Mouse (Mus musculus): ENCODE measurements around the gene Zfp580. TPM values are rescaled to one million over a fixed set of nuclear protein-coding genes. Genes with fewer than 3 reads are reported as not detected.
A peak's percentile ranks its signal among the peaks of the same experiment; 100 is the strongest.

Gene Zfp580
- polyA plus RNA-seq, 1 experiment from 2014 or later: 21.6 TPM

GRCm38 (mm10) chr7:5080010-5080751 lies 28.8 kb downstream of the Zfp580 start, which contains the start of gene Epn1:
Epn1 (plus strand) TSS chr7:5080235.
- Histone ChIP-seq H3K4me2 (replicated peaks; ENCODE audit: low read depth) (peak within 1 kb of the TSS; percentile 85), H3K4me3 (ENCODE audit: low read depth, low read length) (peak within 1 kb of the TSS; percentile 99), H3K9ac (ENCODE audit: low read length) (peak within 1 kb of the TSS; percentile 99), H3K9me3 (ENCODE audit: control insufficient read depth, low read length) (no peaks in the 10 kb centered on the region), H3K36me3 (ENCODE audit: control insufficient read depth, insufficient read depth, low read length) (peaks cover 16% of the 10 kb centered on the region), H3K4me1 (replicated peaks; ENCODE audit: control insufficient read depth, insufficient read depth) (0 out of 2 replicates have a peak, but pooled peaks cover 2% of the 10 kb centered on the region), H3K27ac (replicated peaks) (peak within 1 kb of the TSS; percentile 98), H3K27me3 (ENCODE audit: control insufficient read depth, insufficient read depth, low read length) (no peaks in the 10 kb centered on the region)
- no peak for TF ChIP-seq EP300 (optimal IDR thresholded peaks at IDR 0.05)
- no peak for TF ChIP-seq CTCF (IDR thresholded peaks at IDR 0.05; ENCODE audit: low read depth)
- WGBS: under 1% methylated on average over 77 of the region's 81 CpGs
- peak; percentile 97 for ATAC-seq (ENCODE audit: low FRiP score, low TSS enrichment)
- DNase-seq (ENCODE audit: low spot score): peak; percentile 98

GRCm38 (mm10) chr7:5080815-5081214 lies 29.5 kb downstream of the Zfp580 start:
- no peak for ATAC-seq (ENCODE audit: low FRiP score, low TSS enrichment)
- H3K4me3 ChIP-seq (ENCODE audit: low read depth, low read length): peak overlapping the region; percentile 99
- H3K4me2 ChIP-seq (replicated peaks; ENCODE audit: low read depth): peak overlapping the region; percentile 85
- H3K27me3 ChIP-seq (ENCODE audit: control insufficient read depth, insufficient read depth, low read length): no peaks in the 10 kb centered on the region
- WGBS: 8% methylated on average over 6 of the region's 6 CpGs
- peak overlapping the region; percentile 99 for H3K9ac ChIP-seq (ENCODE audit: low read length)
- TF ChIP-seq EP300 (optimal IDR thresholded peaks at IDR 0.05): no peak
- TF ChIP-seq CTCF (IDR thresholded peaks at IDR 0.05; ENCODE audit: low read depth): no peak
- H3K36me3 ChIP-seq (ENCODE audit: control insufficient read depth, insufficient read depth, low read length): peaks cover 20% of the 10 kb centered on the region
- no peak for DNase-seq (ENCODE audit: low spot score)
- peak overlapping the region; percentile 98 for H3K27ac ChIP-seq (replicated peaks)
- 0 out of 2 replicates have a peak, but pooled peaks cover 2% of the 10 kb centered on the region for H3K4me1 ChIP-seq (replicated peaks; ENCODE audit: control insufficient read depth, insufficient read depth)
- no peaks in the 10 kb centered on the region for H3K9me3 ChIP-seq (ENCODE audit: control insufficient read depth, low read length)

GRCm38 (mm10) chr7:5081241-5081640 lies 29.9 kb downstream of the Zfp580 start:
- Histone ChIP-seq H3K36me3 (ENCODE audit: control insufficient read depth, insufficient read depth, low read length) (peaks cover 18% of the 10 kb centered on the region), H3K4me1 (replicated peaks; ENCODE audit: control insufficient read depth, insufficient read depth) (0 out of 2 replicates have a peak, but pooled peaks cover 2% of the 10 kb centered on the region)
- WGBS: 35% methylated on average over 6 of the region's 6 CpGs

GRCm38 (mm10) chr7:5081939-5082338 lies 30.6 kb downstream of the Zfp580 start:
- DNase-seq (ENCODE audit: low spot score): peak; percentile 57
- Histone ChIP-seq H3K4me2 (replicated peaks; ENCODE audit: low read depth) (peak overlapping the region; percentile 85), H3K4me3 (ENCODE audit: low read depth, low read length) (no peak overlapping the region), H3K9ac (ENCODE audit: low read length) (no peak overlapping the region), H3K9me3 (ENCODE audit: control insufficient read depth, low read length) (no peaks in the 10 kb centered on the region), H3K36me3 (ENCODE audit: control insufficient read depth, insufficient read depth, low read length) (peaks cover 11% of the 10 kb centered on the region), H3K27ac (replicated peaks) (peak overlapping the region; percentile 49), H3K27me3 (ENCODE audit: control insufficient read depth, insufficient read depth, low read length) (no peaks in the 10 kb centered on the region), H3K4me1 (replicated peaks; ENCODE audit: control insufficient read depth, insufficient read depth) (0 out of 2 replicates have a peak, but pooled peaks cover 2% of the 10 kb centered on the region)
- ATAC-seq (ENCODE audit: low FRiP score, low TSS enrichment): peak; percentile 59
- TF ChIP-seq CTCF (IDR thresholded peaks at IDR 0.05; ENCODE audit: low read depth) (no peak), EP300 (optimal IDR thresholded peaks at IDR 0.05) (no peak)
- 72% methylated on average over 2 of the region's 2 CpGs for WGBS

More at GRCm38 (mm10) chr7:5081241-5081640, 29.9 kb downstream of the Zfp580 start:
- Histone ChIP-seq H3K9ac (ENCODE audit: low read length) (peak overlapping the region; percentile 99), H3K4me3 (ENCODE audit: low read depth, low read length) (peak overlapping the region; percentile 99), H3K27ac (replicated peaks) (peak overlapping the region; percentile 98), H3K9me3 (ENCODE audit: control insufficient read depth, low read length) (no peaks in the 10 kb centered on the region), H3K4me2 (replicated peaks; ENCODE audit: low read depth) (peak overlapping the region; percentile 85), H3K27me3 (ENCODE audit: control insufficient read depth, insufficient read depth, low read length) (no peaks in the 10 kb centered on the region)
- ATAC-seq (ENCODE audit: low FRiP score, low TSS enrichment) (no peak), DNase-seq (ENCODE audit: low spot score) (peak; percentile 33)
- TF ChIP-seq EP300 (optimal IDR thresholded peaks at IDR 0.05): no peak
- peak; percentile 32 for TF ChIP-seq CTCF (IDR thresholded peaks at IDR 0.05; ENCODE audit: low read depth)

DNA sequence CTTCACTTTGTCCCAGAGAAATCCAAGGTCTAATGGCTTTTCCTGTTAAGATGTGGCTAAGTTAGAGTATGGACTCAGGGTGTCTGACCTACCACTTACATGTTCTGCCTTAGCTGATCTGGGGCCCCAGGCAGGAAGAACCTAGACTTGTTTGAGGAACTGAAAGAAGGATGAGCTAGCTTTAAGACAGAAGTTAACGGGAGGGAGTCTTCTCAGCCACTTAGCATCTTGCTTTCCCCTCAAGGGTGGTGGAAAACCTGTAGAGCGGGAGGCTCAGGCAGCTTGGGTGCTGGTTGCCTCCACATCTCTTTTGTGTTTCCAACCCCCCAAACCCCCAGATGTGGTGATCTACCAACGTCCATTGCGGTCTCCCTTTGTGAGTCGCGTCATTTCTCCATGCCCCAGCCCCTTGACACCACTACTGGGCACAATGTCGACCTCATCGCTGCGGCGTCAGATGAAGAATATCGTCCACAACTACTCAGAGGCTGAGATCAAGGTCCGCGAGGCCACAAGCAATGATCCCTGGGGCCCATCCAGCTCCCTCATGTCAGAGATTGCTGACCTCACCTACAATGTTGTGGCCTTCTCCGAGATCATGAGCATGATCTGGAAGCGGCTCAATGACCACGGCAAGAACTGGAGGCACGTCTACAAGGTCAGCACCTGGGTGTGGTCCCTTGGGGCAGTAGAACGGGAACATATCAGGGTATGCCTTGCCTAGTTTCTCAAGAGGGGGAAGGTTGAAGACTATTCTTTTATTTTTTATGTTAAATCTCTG lies 32.2 kb downstream of the Zfp580 start:
- Histone ChIP-seq H3K4me3 (ENCODE audit: low read depth, low read length) (no peak overlapping the region), H3K4me1 (replicated peaks; ENCODE audit: control insufficient read depth, insufficient read depth) (0 out of 2 replicates have a peak, but pooled peaks cover 2% of the 10 kb centered on the region), H3K4me2 (replicated peaks; ENCODE audit: low read depth) (no peak overlapping the region), H3K36me3 (ENCODE audit: control insufficient read depth, insufficient read depth, low read length) (peaks cover 6% of the 10 kb centered on the region; the same call in 1 of the 2 replicates), H3K27ac (replicated peaks) (no peak overlapping the region), H3K9ac (ENCODE audit: low read length) (0 out of 2 replicates have a peak overlapping the region, but pooled peaks have one; percentile 4), H3K9me3 (ENCODE audit: control insufficient read depth, low read length) (no peaks in the 10 kb centered on the region), H3K27me3 (ENCODE audit: control insufficient read depth, insufficient read depth, low read length) (no peaks in the 10 kb centered on the region)
- TF ChIP-seq CTCF (IDR thresholded peaks at IDR 0.05; ENCODE audit: low read depth) (no peak), EP300 (optimal IDR thresholded peaks at IDR 0.05) (no peak)
- 83% methylated on average over 18 of the region's 18 CpGs for WGBS
- ATAC-seq (ENCODE audit: low FRiP score, low TSS enrichment): no peak
- DNase-seq (ENCODE audit: low spot score): no peak
